Comparison of ENCODE assay signal across 9 mouse cellular contexts in genomic region chr5:23518673-23519072, GRCm38 (mm10).
DNase-seq lines count a peak whose midpoint lies in the region; ATAC-seq and TF ChIP-seq lines count a peak whose summit lies in the region.
"Had no signal": no experiment of that assay in that cellular context is flagged by ENCODE, and none has a peak within 500 bp of the region (broad histone marks: within the 10 kb centered on the region; RNA-seq: fewer than 3 reads in every experiment).

No protein-coding gene starts in this region.

- TF ChIP-seq EP300 in heart, adult 2 months (IDR thresholded peaks at IDR 0.05; ENCODE audit: insufficient read depth, low read depth, low read length), result no peak

- ATAC-seq in stomach, embryonic 14.5 days (ENCODE audit: insufficient number of reproducible peaks, insufficient read depth, low FRiP score, low read depth), result peak; percentile 61
- no peak for ATAC-seq in CD4-positive, CD25-positive, alpha-beta regulatory T cell, adult 4 months

- no peaks in the 10 kb centered on the region for H3K27me3 ChIP-seq in heart, adult 2 months (ENCODE audit: control insufficient read depth, insufficient read depth, low read length)
- no peaks in the 10 kb centered on the region for H3K27me3 ChIP-seq in stomach, embryonic 14.5 days (ENCODE audit: control insufficient read depth, insufficient read depth, low read length)
- H3K27me3 ChIP-seq: limb, embryonic 15.5 days had no signal

- H3K4me3 ChIP-seq in heart, adult 2 months, result no peak overlapping the region
- no peak overlapping the region for H3K4me3 ChIP-seq in stomach, embryonic 14.5 days (ENCODE audit: low read depth, low read length)
- H3K4me3 ChIP-seq: limb, embryonic 15.5 days had no signal

- H3K9me3 ChIP-seq in stomach, embryonic 14.5 days (ENCODE audit: control insufficient read depth, low read depth, low read length), result no peaks in the 10 kb centered on the region
- H3K9me3 ChIP-seq: limb, embryonic 15.5 days had no signal

- 25% methylated on average over 3 of the region's 3 CpGs for WGBS in heart, adult 2 months
- 35% methylated on average over 3 of the region's 3 CpGs for WGBS in stomach, embryonic 14.5 days

- peaks cover 13% of the 10 kb centered on the region for H3K36me3 ChIP-seq in heart, adult 2 months (ENCODE audit: control insufficient read depth, insufficient read depth, low read length)
- H3K36me3 ChIP-seq in stomach, embryonic 14.5 days (ENCODE audit: control insufficient read depth, insufficient read depth, low read length), result peaks cover 17% of the 10 kb centered on the region

- peaks cover 6% of the 10 kb centered on the region for H3K4me1 ChIP-seq in heart, adult 2 months (ENCODE audit: control insufficient read depth, insufficient read depth, low read length)
- H3K4me1 ChIP-seq in stomach, embryonic 14.5 days (ENCODE audit: control insufficient read depth, insufficient read depth, low read length), result peaks cover 11% of the 10 kb centered on the region

- H3K9ac ChIP-seq in heart, adult 2 months (ENCODE audit: low read depth, low read length), result no peak overlapping the region
- H3K9ac ChIP-seq in stomach, embryonic 14.5 days (replicated peaks; ENCODE audit: low read depth, low read length), result no peak overlapping the region
- H3K9ac ChIP-seq: limb, embryonic 15.5 days had no signal

- intact Hi-C loops in heart, adult 2 months (cut with DNase I), result loop anchor here (5.0 kb wide), 1 partner anchor 99 kb away; no protein-coding TSS in a partner anchor

- H3K4me2 ChIP-seq in stomach, embryonic 14.5 days (replicated peaks; ENCODE audit: low read depth, low read length), result no peak overlapping the region
- H3K4me2 ChIP-seq: limb, embryonic 15.5 days had no signal

- no peak for TF ChIP-seq POLR2A in heart, adult 2 months (IDR thresholded peaks at IDR 0.05; ENCODE audit: insufficient read depth, low read depth, low read length)

- no peaks in the 10 kb centered on the region for H3K79me2 ChIP-seq in heart, adult 2 months (replicated peaks; ENCODE audit: control insufficient read depth, insufficient read depth, low read length)

- no peak for TF ChIP-seq CTCF in heart, adult 2 months (IDR thresholded peaks at IDR 0.05)

- peak overlapping the region; percentile 70 for H3K27ac ChIP-seq in heart, adult 2 months
- H3K27ac ChIP-seq in stomach, embryonic 14.5 days (ENCODE audit: low read length), result peak overlapping the region; percentile 28; the same call in 1 of the 2 replicates
- H3K27ac ChIP-seq: limb, embryonic 15.5 days had no signal

- peak; percentile 31 for DNase-seq in gastrocnemius, postnatal 10 days
- DNase-seq in gastrocnemius, adult 8-10 months (ENCODE audit: low spot score in 2 of 2), result no peak
- DNase-seq in NIH3T3 (ENCODE audit: low read depth), result peak; percentile 70
- peak in 1 of 2 experiments; percentile 56 for DNase-seq in heart, adult 2 months
- DNase-seq in kidney, postnatal 25 days, result peak; percentile 48
- no peak for DNase-seq in right cerebral cortex, postnatal 36 days (ENCODE audit: low spot score in 2 of 2)

Comparison
In these comparisons a context has a peak if more than half of its experiments do, and no peak if none do; other contexts are left out.
1. DNase-seq: peak in gastrocnemius, postnatal 10 days (single experiment), NIH3T3 (single experiment) and kidney, postnatal 25 days (2 of 2); none in gastrocnemius, adult 8-10 months (0 of 2) and right cerebral cortex, postnatal 36 days (0 of 2).